Mouse (Mus musculus): ENCODE results near the gene Irgc1. TPM values are rescaled to one million over a fixed set of nuclear protein-coding genes. Genes with fewer than 3 reads are reported as not detected.

Irgc1 gene
- polyA plus RNA-seq, 1 experiment from 2014 or later, result not detected

DNA sequence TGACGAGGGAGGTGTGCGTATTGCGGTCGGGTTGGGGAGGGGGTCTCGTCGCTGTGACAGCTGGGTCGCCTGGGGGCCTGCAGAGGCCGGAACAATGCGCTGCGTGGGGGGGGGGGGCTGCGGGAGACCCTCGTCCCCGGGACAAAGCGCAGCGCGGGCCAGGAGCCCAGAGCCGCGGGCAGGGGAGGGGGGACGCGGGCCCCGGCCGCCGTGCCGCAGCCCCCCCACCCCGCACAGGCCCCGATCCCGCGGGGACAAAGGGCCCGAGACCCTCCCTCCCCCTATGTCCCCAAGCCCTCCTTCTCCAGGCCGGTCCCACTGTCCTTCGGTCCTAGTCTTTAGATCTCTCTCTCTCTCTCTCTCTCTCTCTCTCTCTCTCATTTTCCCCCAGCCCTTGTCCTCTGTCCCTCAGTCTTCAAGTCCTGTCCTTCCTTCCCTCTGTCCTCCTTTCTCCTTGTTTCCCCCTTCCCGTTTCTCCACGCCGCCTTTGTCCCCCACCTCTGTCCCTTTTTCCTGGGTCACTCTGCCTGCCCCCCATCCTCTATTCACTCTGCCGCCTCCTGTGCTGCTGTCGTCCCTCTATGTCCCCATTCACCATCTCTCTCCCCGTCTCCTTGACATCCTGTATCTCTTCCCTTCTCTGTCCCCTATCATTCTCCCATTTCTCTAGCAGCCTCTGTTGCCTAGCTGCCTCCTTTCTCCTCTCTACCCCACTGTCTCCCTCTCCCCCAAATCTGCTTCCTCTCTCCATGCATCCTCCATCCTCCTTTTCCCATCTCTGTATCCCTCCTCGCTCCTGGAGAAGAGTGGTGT, 30.3 kb upstream of the Irgc1 start:
- peaks cover 46% of the 10 kb centered on the region for H3K27me3 ChIP-seq (ENCODE audit: control insufficient read depth, insufficient read depth, low read depth, low read length)
- ATAC-seq (ENCODE audit: low read depth), result no peak

GRCm38 (mm10) chr7:24481474-24482207, 29.5 kb upstream of the Irgc1 start, which contains the start of gene Cadm4:
Gene Cadm4, plus strand, starts transcription at chr7:24482023.
- Histone ChIP-seq H3K9me3 (replicated peaks; ENCODE audit: control insufficient read depth, low read length) (no peaks in the 10 kb centered on the region), H3K4me2 (ENCODE audit: low read depth, low read length) (peak within 1 kb of the TSS; percentile 77), H3K4me3 (ENCODE audit: low read depth, low read length) (peak within 1 kb of the TSS; percentile 54), H3K27me3 (ENCODE audit: control insufficient read depth, insufficient read depth, low read depth, low read length) (peaks cover 46% of the 10 kb centered on the region), H3K36me3 (ENCODE audit: control insufficient read depth, insufficient read depth) (no peaks in the 10 kb centered on the region), H3K27ac (ENCODE audit: low read length) (no peak within 1 kb of the TSS), H3K9ac (ENCODE audit: low read depth, low read length) (no peak within 1 kb of the TSS), H3K4me1 (ENCODE audit: control insufficient read depth, low read depth, low read length) (peaks cover 8% of the 10 kb centered on the region)
- under 1% methylated on average over 70 of the region's 83 CpGs for WGBS (ENCODE audit: insufficient replicate concordance)
- ATAC-seq (ENCODE audit: low read depth), result peak; percentile 83

More for the DNA sequence above, 30.3 kb upstream of the Irgc1 start:
- no peaks in the 10 kb centered on the region for H3K9me3 ChIP-seq (replicated peaks; ENCODE audit: control insufficient read depth, low read length)
- H3K9ac ChIP-seq (ENCODE audit: low read depth, low read length), result no peak overlapping the region
- peak overlapping the region; percentile 54 for H3K4me3 ChIP-seq (ENCODE audit: low read depth, low read length)
- peak overlapping the region; percentile 77 for H3K4me2 ChIP-seq (ENCODE audit: low read depth, low read length)
- no peak overlapping the region for H3K27ac ChIP-seq (ENCODE audit: low read length)
- H3K36me3 ChIP-seq (ENCODE audit: control insufficient read depth, insufficient read depth), result no peaks in the 10 kb centered on the region
- peaks cover 8% of the 10 kb centered on the region for H3K4me1 ChIP-seq (ENCODE audit: control insufficient read depth, low read depth, low read length)
- WGBS (ENCODE audit: insufficient replicate concordance), result 4% methylated on average over 20 of the region's 38 CpGs

DNA sequence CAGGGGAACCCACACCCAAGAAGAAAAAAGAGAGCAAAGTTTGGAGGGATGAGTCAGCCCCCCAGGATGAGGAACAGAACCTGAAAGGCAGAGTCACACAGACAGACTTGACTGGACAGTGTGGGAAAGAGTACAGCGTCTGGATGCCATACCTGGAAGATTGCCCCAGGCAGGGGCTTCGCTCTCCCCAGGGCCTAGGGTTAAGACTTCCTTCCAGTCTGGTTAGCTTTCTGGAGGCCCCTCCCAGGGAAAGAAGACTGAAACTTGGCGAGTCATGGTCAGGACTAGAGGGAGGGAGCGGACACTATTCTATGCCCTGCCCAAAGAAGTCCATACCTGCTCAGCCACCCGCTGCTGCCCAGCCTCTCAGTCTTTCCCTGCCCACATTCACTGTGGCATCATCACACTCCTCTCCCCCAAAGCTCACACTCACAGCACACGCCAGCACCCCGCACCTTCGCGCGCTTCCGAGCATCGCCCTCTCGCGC, 28.9 kb upstream of the Irgc1 start:
- Histone ChIP-seq H3K4me3 (ENCODE audit: low read depth, low read length) (no peak overlapping the region; the same call in 1 of the 2 replicates), H3K4me1 (ENCODE audit: control insufficient read depth, low read depth, low read length) (peaks cover 8% of the 10 kb centered on the region), H3K9ac (ENCODE audit: low read depth, low read length) (no peak overlapping the region), H3K27me3 (ENCODE audit: control insufficient read depth, insufficient read depth, low read depth, low read length) (peaks cover 46% of the 10 kb centered on the region), H3K27ac (ENCODE audit: low read length) (no peak overlapping the region), H3K36me3 (ENCODE audit: control insufficient read depth, insufficient read depth) (no peaks in the 10 kb centered on the region), H3K4me2 (ENCODE audit: low read depth, low read length) (peak overlapping the region; percentile 77), H3K9me3 (replicated peaks; ENCODE audit: control insufficient read depth, low read length) (no peaks in the 10 kb centered on the region)
- ATAC-seq (ENCODE audit: low read depth), result no peak
- WGBS (ENCODE audit: insufficient replicate concordance), result 9% methylated on average over 14 of the region's 14 CpGs

DNA sequence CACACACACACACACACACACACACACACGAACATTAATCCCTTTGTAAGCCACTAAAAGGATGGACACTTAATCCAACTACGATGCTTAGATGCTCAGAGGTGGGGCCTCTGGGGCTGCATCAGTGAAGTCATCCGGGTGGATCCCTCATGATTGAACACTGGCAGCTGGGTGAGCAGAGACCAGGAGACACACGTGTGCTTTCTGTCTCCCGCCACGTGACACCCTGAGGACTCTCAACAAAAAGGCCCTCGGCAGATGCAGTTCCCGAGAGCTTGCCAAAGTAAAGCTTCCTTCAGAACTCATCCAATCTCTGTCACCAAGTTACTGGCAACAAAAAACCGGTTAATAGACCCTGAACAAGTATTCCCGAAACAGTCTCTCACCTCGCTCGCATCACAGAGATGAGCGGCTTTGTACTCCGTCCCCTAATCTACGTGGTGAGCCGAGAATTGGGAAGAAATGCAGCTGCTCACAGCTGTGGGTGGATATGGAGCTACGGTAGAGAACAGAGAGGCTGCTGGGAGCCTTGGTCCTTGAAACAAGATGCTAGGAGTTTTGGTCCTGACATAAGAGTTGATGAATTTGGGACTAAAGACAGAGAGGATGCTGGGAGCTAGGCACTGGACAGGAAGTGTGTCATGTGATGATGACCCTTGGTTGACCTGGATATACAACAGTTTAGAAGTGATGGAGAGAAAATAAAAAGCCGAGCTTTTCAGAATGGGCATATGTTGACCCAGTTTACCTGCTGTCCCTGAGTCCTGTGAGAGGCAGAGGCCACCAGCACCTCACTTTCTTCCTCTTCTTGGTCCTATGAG, 28.2 kb upstream of the Irgc1 start:
- Histone ChIP-seq H3K9me3 (replicated peaks; ENCODE audit: control insufficient read depth, low read length) (no peaks in the 10 kb centered on the region), H3K4me2 (ENCODE audit: low read depth, low read length) (no peak overlapping the region), H3K4me3 (ENCODE audit: low read depth, low read length) (no peak overlapping the region), H3K36me3 (ENCODE audit: control insufficient read depth, insufficient read depth) (no peaks in the 10 kb centered on the region), H3K27me3 (ENCODE audit: control insufficient read depth, insufficient read depth, low read depth, low read length) (peaks cover 46% of the 10 kb centered on the region), H3K4me1 (ENCODE audit: control insufficient read depth, low read depth, low read length) (peaks cover 8% of the 10 kb centered on the region), H3K27ac (ENCODE audit: low read length) (no peak overlapping the region), H3K9ac (ENCODE audit: low read depth, low read length) (no peak overlapping the region)
- no peak for ATAC-seq (ENCODE audit: low read depth)
- 54% methylated on average over 18 of the region's 18 CpGs for WGBS (ENCODE audit: insufficient replicate concordance)

- H3K9ac ChIP-seq (ENCODE audit: low read depth, low read length), result no peak overlapping the region
- 68% methylated on average over 2 of the region's 2 CpGs for WGBS (ENCODE audit: insufficient replicate concordance)
- H3K27me3 ChIP-seq (ENCODE audit: control insufficient read depth, insufficient read depth, low read depth, low read length), result peaks cover 46% of the 10 kb centered on the region
- H3K4me1 ChIP-seq (ENCODE audit: control insufficient read depth, low read depth, low read length), result peaks cover 8% of the 10 kb centered on the region
- H3K4me3 ChIP-seq (ENCODE audit: low read depth, low read length), result no peak overlapping the region
- H3K36me3 ChIP-seq (ENCODE audit: control insufficient read depth, insufficient read depth), result no peaks in the 10 kb centered on the region
- no peak overlapping the region for H3K4me2 ChIP-seq (ENCODE audit: low read depth, low read length)
- ATAC-seq (ENCODE audit: low read depth), result no peak
- no peak overlapping the region for H3K27ac ChIP-seq (ENCODE audit: low read length)
- H3K9me3 ChIP-seq (replicated peaks; ENCODE audit: control insufficient read depth, low read length), result no peaks in the 10 kb centered on the region
These were observed 27.6 kb upstream of the Irgc1 start for GRCm38 (mm10) chr7:24479685-24480084.

- peaks cover 38% of the 10 kb centered on the region for H3K27me3 ChIP-seq (ENCODE audit: control insufficient read depth, insufficient read depth, low read depth, low read length)
- H3K4me1 ChIP-seq (ENCODE audit: control insufficient read depth, low read depth, low read length), result peaks cover 8% of the 10 kb centered on the region
- H3K36me3 ChIP-seq (ENCODE audit: control insufficient read depth, insufficient read depth), result no peaks in the 10 kb centered on the region
- no peak overlapping the region for H3K4me2 ChIP-seq (ENCODE audit: low read depth, low read length)
- no peak for ATAC-seq (ENCODE audit: low read depth)
- H3K9ac ChIP-seq (ENCODE audit: low read depth, low read length), result no peak overlapping the region
- no peak overlapping the region for H3K4me3 ChIP-seq (ENCODE audit: low read depth, low read length)
- H3K27ac ChIP-seq (ENCODE audit: low read length), result no peak overlapping the region
- WGBS (ENCODE audit: insufficient replicate concordance), result 59% methylated on average over 5 of the region's 5 CpGs
- no peaks in the 10 kb centered on the region for H3K9me3 ChIP-seq (replicated peaks; ENCODE audit: control insufficient read depth, low read length)
These were observed 26.8 kb upstream of the Irgc1 start for GRCm38 (mm10) chr7:24478911-24479310.

GRCm38 (mm10) chr7:24476856-24477255, 24.8 kb upstream of the Irgc1 start:
- H3K9me3 ChIP-seq (replicated peaks; ENCODE audit: control insufficient read depth, low read length), result no peaks in the 10 kb centered on the region

GRCm38 (mm10) chr7:24476338-24476737, 24.2 kb upstream of the Irgc1 start:
- Histone ChIP-seq H3K4me1 (ENCODE audit: control insufficient read depth, low read depth, low read length) (no peaks in the 10 kb centered on the region; the same call in 1 of the 2 replicates), H3K36me3 (ENCODE audit: control insufficient read depth, insufficient read depth) (no peaks in the 10 kb centered on the region; the same call in 1 of the 2 replicates), H3K4me3 (ENCODE audit: low read depth, low read length) (no peak overlapping the region), H3K27me3 (ENCODE audit: control insufficient read depth, insufficient read depth, low read depth, low read length) (peaks cover 14% of the 10 kb centered on the region), H3K4me2 (ENCODE audit: low read depth, low read length) (no peak overlapping the region), H3K9ac (ENCODE audit: low read depth, low read length) (no peak overlapping the region), H3K27ac (ENCODE audit: low read length) (no peak overlapping the region), H3K9me3 (replicated peaks; ENCODE audit: control insufficient read depth, low read length) (no peaks in the 10 kb centered on the region)
- 68% methylated on average over 8 of the region's 8 CpGs for WGBS (ENCODE audit: insufficient replicate concordance)
- ATAC-seq (ENCODE audit: low read depth), result no peak

More at GRCm38 (mm10) chr7:24476856-24477255, 24.8 kb upstream of the Irgc1 start:
- Histone ChIP-seq H3K4me1 (ENCODE audit: control insufficient read depth, low read depth, low read length) (peaks cover 4% of the 10 kb centered on the region), H3K4me2 (ENCODE audit: low read depth, low read length) (no peak overlapping the region), H3K27ac (ENCODE audit: low read length) (no peak overlapping the region), H3K4me3 (ENCODE audit: low read depth, low read length) (no peak overlapping the region), H3K36me3 (ENCODE audit: control insufficient read depth, insufficient read depth) (no peaks in the 10 kb centered on the region; the same call in 1 of the 2 replicates), H3K27me3 (ENCODE audit: control insufficient read depth, insufficient read depth, low read depth, low read length) (peaks cover 19% of the 10 kb centered on the region), H3K9ac (ENCODE audit: low read depth, low read length) (no peak overlapping the region)
- WGBS (ENCODE audit: insufficient replicate concordance), result 79% methylated on average over 7 of the region's 7 CpGs
- no peak for ATAC-seq (ENCODE audit: low read depth)
